Mouse (Mus musculus) G1E (cell line): ENCODE measurements around the gene Gpr162.

Experiments
- CTCF ChIP-seq: IDR thresholded peaks from 2 replicates; pipeline ENCODE4 v1.5.1; 2012; ENCODE audit warnings: low read depth, low read length, inconsistent platforms, mixed read lengths
- GATA1 ChIP-seq: IDR thresholded peaks from 2 replicates; pipeline ENCODE4 v1.6.1; 2012; ENCODE audit warnings: borderline replicate concordance, low read length, inconsistent platforms, mixed read lengths
- TAL1 ChIP-seq: conservative IDR thresholded peaks from 2 replicates; pipeline ENCODE4 v1.6.1; 2012; ENCODE audit warnings: low read depth, low read length, inconsistent platforms, mixed read lengths

- TF ChIP-seq CTCF: no peak
- no peak for TF ChIP-seq GATA1
- no peak for TF ChIP-seq TAL1
Measured at GRCm38 (mm10) chr6:124812848-124813247, 50.9 kb downstream of the Gpr162 start.
